Mouse (Mus musculus) embryonic fibroblast, embryonic 13.5 days (primary cell): ENCODE data around the gene Ttll9.

Experiments
- CTCF ChIP-seq: IDR thresholded peaks from 2 replicates; pipeline ENCODE4 v1.5.1; 2011; ENCODE audit warnings: mild to moderate bottlenecking, control low read depth, low read length, moderate library complexity, borderline replicate concordance; ENCODE audit not compliant: insufficient read depth
- POLR2A ChIP-seq: IDR thresholded peaks from 2 replicates; pipeline ENCODE4 v1.6.1; 2011; ENCODE audit warnings: low read depth, mild to moderate bottlenecking, control low read depth, low read length, moderate library complexity

DNA sequence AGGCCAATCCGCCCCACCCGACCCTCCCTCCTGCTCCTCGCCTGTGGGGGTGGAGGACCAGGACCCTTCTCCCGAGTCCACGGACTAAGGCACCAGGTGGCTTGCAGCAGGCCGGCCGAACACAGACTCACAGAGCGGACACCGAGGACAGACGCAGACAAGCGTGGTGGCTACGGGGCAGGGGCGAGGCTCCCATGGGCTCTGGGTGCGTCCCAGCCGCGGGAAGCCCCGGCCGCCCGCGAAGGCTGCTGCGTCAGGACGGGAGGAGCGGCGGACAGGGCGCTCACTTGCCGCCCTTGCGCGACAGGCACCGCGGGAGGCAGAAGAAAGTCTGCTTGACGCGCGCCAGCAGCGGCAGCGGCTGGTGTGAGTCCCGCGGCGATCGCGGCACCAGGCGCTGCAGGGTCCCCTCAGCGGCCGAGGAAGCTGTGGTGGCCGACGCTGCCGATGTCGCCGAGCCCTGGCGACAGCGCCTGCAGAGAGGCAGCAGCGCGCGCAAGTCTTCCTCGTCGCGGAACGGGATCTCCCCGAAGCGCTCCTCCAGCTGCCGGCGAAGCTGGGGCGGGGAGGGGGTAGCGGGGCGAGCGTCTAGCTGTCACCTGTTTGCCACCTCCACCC is 19.3 kb upstream of the Ttll9 start:
- no peak for TF ChIP-seq POLR2A
- no peak for TF ChIP-seq CTCF
